Mouse (Mus musculus): ENCODE measurements at regions not wholly inside any gene's neighbourhood (a gene's known extent, or its start where the extent isn't known, plus 50 kb on each side); places are given as distances from the start of the nearest gene placed in this dataset.

GRCm38 (mm10) chr11:48377269-48377668, 388.5 kb upstream of the Sgcd start:
- no peak for TF ChIP-seq CTCF (IDR thresholded peaks at IDR 0.05; ENCODE audit: borderline replicate concordance, insufficient read depth, low read depth, low read length)
- TF ChIP-seq POLR2A (IDR thresholded peaks at IDR 0.05; ENCODE audit: borderline replicate concordance, insufficient read depth, low read length) = no peak
